ENCODE assay signal across 10 mouse cellular contexts in genomic region chr5:98018162-98018561, GRCm38 (mm10). TPM values are rescaled to one million over a fixed set of nuclear protein-coding genes. Genes with fewer than 3 reads are reported as not detected.
DNase-seq lines count a peak whose midpoint lies in the region; ATAC-seq lines count a peak whose summit lies in the region.
"Had no signal": no experiment of that assay in that cellular context is flagged by ENCODE, and none has a peak within 500 bp of the region (broad histone marks: within the 10 kb centered on the region; RNA-seq: fewer than 3 reads in every experiment).

No protein-coding gene starts in this region.

- peak; percentile 46 for DNase-seq in lung, postnatal 36 days
- DNase-seq in lung, postnatal 10 days: no peak
- DNase-seq in MEL-GATA-1-ER (ENCODE audit: extremely low read depth, low read depth): peak; percentile 93
- peak; percentile 56 for DNase-seq in thymus, postnatal 14 days
- no peak for DNase-seq in layer of hippocampus, adult 11-12 months (ENCODE audit: low spot score)
- DNase-seq in frontal cortex, postnatal 14 days (ENCODE audit: low spot score in 2 of 2): no peak
- DNase-seq in ovary, postnatal 14 days (ENCODE audit: low spot score): no peak
- DNase-seq: heart, postnatal 10 days had no signal

- ATAC-seq in megakaryocyte, adult 5-6 weeks (ENCODE audit: poor library complexity, severe bottlenecking): peak; percentile 81
- ATAC-seq: intestine, embryonic 16.5 days had no signal

RNA-seq across cellular contexts. Expression of gene Antxr2, which starts 12.7 kb away (rescaled TPM):
- total RNA-seq in megakaryocyte, adult 5-6 weeks (2015): 20.7 and 22.2 TPM in 2 replicates
- 19.3 and 24.4 TPM in 2 replicates for total RNA-seq in megakaryocyte, adult 5-6 weeks (2017)

Comparison
In these comparisons a context has a peak if more than half of its experiments do, and no peak if none do; other contexts are left out.
1. DNase-seq: peak in lung, postnatal 36 days (single experiment), MEL-GATA-1-ER (single experiment) and thymus, postnatal 14 days (single experiment); none in lung, postnatal 10 days (single experiment), layer of hippocampus, adult 11-12 months (single experiment), frontal cortex, postnatal 14 days (0 of 2) and ovary, postnatal 14 days (single experiment).